Mouse (Mus musculus): ENCODE measurements around the gene Smok3b. TPM values are rescaled to one million over a fixed set of nuclear protein-coding genes. Genes with fewer than 3 reads are reported as not detected.

The Smok3b gene
- polyA plus RNA-seq, 1 experiment from 2014 or later: not detected

DNA sequence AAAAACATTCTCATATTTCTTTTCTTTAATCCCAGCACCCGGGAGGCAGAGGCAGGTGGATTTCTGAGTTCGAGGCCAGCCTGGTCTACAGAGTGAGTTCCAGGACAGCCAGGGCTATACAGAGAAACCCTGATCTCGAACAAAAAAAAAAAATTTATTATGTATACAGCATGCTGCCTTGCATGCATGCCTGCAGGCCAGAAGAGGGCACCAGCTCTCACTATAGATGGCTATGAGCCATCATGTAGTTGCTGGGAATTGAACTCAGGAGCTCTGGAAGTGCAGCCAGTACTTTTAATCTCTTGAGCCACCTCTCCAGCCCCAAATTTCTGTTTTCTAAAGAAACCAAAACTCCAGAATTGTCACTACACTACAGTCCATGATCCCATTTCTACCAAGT, 69.0 kb downstream of the Smok3b start:
- 64% methylated on average over 3 of the region's 3 CpGs for WGBS (ENCODE audit: insufficient replicate concordance)
- Histone ChIP-seq H3K9me3 (replicated peaks; ENCODE audit: control insufficient read depth, low read length) (no peaks in the 10 kb centered on the region), H3K4me3 (ENCODE audit: low read depth, low read length) (no peak overlapping the region), H3K27me3 (ENCODE audit: control insufficient read depth, insufficient read depth, low read depth, low read length) (no peaks in the 10 kb centered on the region), H3K9ac (ENCODE audit: low read depth, low read length) (no peak overlapping the region), H3K4me1 (ENCODE audit: control insufficient read depth, low read depth, low read length) (peaks cover 27% of the 10 kb centered on the region), H3K4me2 (ENCODE audit: low read depth, low read length) (0 out of 2 replicates have a peak overlapping the region, but pooled peaks have one; percentile 12), H3K36me3 (ENCODE audit: control insufficient read depth, insufficient read depth) (peaks cover 10% of the 10 kb centered on the region; the same call in 1 of the 2 replicates), H3K27ac (ENCODE audit: low read length) (no peak overlapping the region)
- no peak for ATAC-seq (ENCODE audit: low read depth)

DNA sequence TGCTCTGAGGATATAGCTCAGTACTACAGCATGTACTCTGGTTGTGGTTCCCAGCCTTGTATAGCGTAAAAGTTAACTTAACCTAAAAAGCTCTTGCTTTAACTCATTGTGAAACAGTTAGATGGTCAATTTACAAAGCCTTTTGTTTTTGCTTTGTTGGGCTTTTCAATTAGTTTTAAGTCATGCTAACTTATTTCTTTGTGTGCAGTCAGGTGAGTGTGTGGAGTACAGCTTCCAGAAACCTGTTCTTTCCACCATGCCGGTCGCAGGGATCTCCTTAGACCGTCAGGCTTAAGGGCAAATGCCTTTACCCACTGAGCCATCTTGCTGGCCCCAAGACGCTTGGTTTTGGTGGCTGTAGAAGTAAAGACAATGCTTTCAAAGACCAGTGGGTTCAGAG, 69.5 kb downstream of the Smok3b start:
- WGBS (ENCODE audit: insufficient replicate concordance): 84% methylated on average over 5 of the region's 5 CpGs
- no peak overlapping the region for H3K4me2 ChIP-seq (ENCODE audit: low read depth, low read length)
- H3K9me3 ChIP-seq (replicated peaks; ENCODE audit: control insufficient read depth, low read length): no peaks in the 10 kb centered on the region
- ATAC-seq (ENCODE audit: low read depth): no peak
- peaks cover 10% of the 10 kb centered on the region; the same call in 1 of the 2 replicates for H3K36me3 ChIP-seq (ENCODE audit: control insufficient read depth, insufficient read depth)
- H3K27me3 ChIP-seq (ENCODE audit: control insufficient read depth, insufficient read depth, low read depth, low read length): no peaks in the 10 kb centered on the region
- no peak overlapping the region for H3K27ac ChIP-seq (ENCODE audit: low read length)
- H3K4me1 ChIP-seq (ENCODE audit: control insufficient read depth, low read depth, low read length): peaks cover 27% of the 10 kb centered on the region
- H3K9ac ChIP-seq (ENCODE audit: low read depth, low read length): no peak overlapping the region
- no peak overlapping the region for H3K4me3 ChIP-seq (ENCODE audit: low read depth, low read length)

DNA sequence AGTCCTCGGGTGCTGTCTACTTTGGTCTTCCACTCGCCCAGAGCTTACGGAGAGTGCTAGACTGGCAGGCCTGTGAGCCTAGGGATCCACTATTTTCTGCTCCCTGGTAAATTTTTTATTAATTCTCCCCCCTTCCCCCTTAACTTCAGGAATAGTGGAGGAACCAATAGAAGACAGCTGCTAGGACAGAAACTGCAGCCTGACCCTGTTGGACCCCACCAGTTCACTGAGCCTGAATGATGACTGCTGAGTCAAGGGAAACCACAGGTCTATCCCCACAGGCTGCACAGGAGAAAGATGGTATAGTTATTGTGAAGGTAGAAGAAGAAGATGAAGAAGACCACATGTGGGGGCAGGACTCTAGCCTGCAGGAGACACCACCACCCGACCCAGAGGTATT, 71.5 kb downstream of the Smok3b start:
- Histone ChIP-seq H3K27ac (ENCODE audit: low read length) (no peak overlapping the region), H3K4me1 (ENCODE audit: control insufficient read depth, low read depth, low read length) (peaks cover 22% of the 10 kb centered on the region), H3K9me3 (replicated peaks; ENCODE audit: control insufficient read depth, low read length) (no peaks in the 10 kb centered on the region), H3K4me3 (ENCODE audit: low read depth, low read length) (no peak overlapping the region), H3K27me3 (ENCODE audit: control insufficient read depth, insufficient read depth, low read depth, low read length) (no peaks in the 10 kb centered on the region), H3K36me3 (ENCODE audit: control insufficient read depth, insufficient read depth) (peaks cover 20% of the 10 kb centered on the region), H3K9ac (ENCODE audit: low read depth, low read length) (no peak overlapping the region), H3K4me2 (ENCODE audit: low read depth, low read length) (no peak overlapping the region)
- no peak for ATAC-seq (ENCODE audit: low read depth)
- WGBS (ENCODE audit: insufficient replicate concordance): 80% methylated on average over 4 of the region's 4 CpGs

DNA sequence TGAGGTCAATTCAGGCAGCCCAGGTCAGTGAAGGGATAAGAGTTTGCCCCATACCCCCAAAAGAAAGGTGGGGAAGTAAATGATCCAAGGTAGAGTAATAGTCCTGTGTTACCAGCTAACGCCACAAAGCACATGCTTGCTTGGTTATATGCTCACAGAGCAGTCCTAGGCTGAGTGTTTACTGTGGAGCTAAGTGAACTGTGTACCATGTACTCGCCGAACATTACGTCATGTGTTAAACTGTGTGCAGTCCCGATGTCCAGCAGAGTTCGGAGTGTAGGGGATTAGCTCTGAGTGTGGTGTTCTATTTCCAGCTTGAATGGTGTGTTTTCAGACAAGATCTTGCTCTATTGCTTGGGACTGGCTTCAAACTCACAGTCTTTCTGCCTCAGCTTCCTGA, 73.2 kb downstream of the Smok3b start:
- peak; percentile 92 for ATAC-seq (ENCODE audit: low read depth)

More for the DNA sequence above, 73.2 kb downstream of the Smok3b start:
- 78% methylated on average over 6 of the region's 6 CpGs for WGBS (ENCODE audit: insufficient replicate concordance)
- H3K9me3 ChIP-seq (replicated peaks; ENCODE audit: control insufficient read depth, low read length): no peaks in the 10 kb centered on the region
- H3K4me3 ChIP-seq (ENCODE audit: low read depth, low read length): no peak overlapping the region
- H3K36me3 ChIP-seq (ENCODE audit: control insufficient read depth, insufficient read depth): peaks cover 33% of the 10 kb centered on the region
- no peak overlapping the region for H3K9ac ChIP-seq (ENCODE audit: low read depth, low read length)
- peak overlapping the region; percentile 71 for H3K27ac ChIP-seq (ENCODE audit: low read length)
- H3K27me3 ChIP-seq (ENCODE audit: control insufficient read depth, insufficient read depth, low read depth, low read length): no peaks in the 10 kb centered on the region
- H3K4me1 ChIP-seq (ENCODE audit: control insufficient read depth, low read depth, low read length): peaks cover 5% of the 10 kb centered on the region
- no peak overlapping the region for H3K4me2 ChIP-seq (ENCODE audit: low read depth, low read length)

Other genes starting within 250 kb of the Smok3b start
- 14.8 and 15.5 TPM in 2 replicates for gene Ppp1r35, start 242.6 kb upstream of the Smok3b start, polyA plus RNA-seq (2015; fragmentation: Nextera tagmentation; extraction: Ambion mirVana)
- gene Mepce, start 233.8 kb upstream of the Smok3b start, polyA plus RNA-seq (2015; fragmentation: Nextera tagmentation; extraction: Ambion mirVana): 3.8 and 4.6 TPM in 2 replicates
- gene Zcwpw1, start 233.6 kb upstream of the Smok3b start, polyA plus RNA-seq (2015; fragmentation: Nextera tagmentation; extraction: Ambion mirVana): 3.8 and 4.0 TPM in 2 replicates
- 5.1 and 6.1 TPM in 2 replicates for gene Pilra, start 185.1 kb upstream of the Smok3b start, polyA plus RNA-seq (2015; fragmentation: Nextera tagmentation; extraction: Ambion mirVana)
- gene Pilrb1, start 163.3 kb upstream of the Smok3b start, polyA plus RNA-seq (2015; fragmentation: Nextera tagmentation; extraction: Ambion mirVana): 5.8 and 6.6 TPM in 2 replicates
- gene Pilrb2, start 149.6 kb upstream of the Smok3b start, polyA plus RNA-seq (2015; fragmentation: Nextera tagmentation; extraction: Ambion mirVana): 5.6 and 8.3 TPM in 2 replicates
- gene Cyp3a13, start 99.8 kb upstream of the Smok3b start, polyA plus RNA-seq (2015; fragmentation: Nextera tagmentation; extraction: Ambion mirVana): 6.2 and 6.8 TPM in 2 replicates
- gene Gjc3, start 58.3 kb upstream of the Smok3b start, polyA plus RNA-seq (2015; fragmentation: Nextera tagmentation; extraction: Ambion mirVana): not detected in 2 replicates
- 39.1 and 54.9 TPM in 2 replicates for gene Azgp1, start 39.9 kb upstream of the Smok3b start, polyA plus RNA-seq (2015; fragmentation: Nextera tagmentation; extraction: Ambion mirVana)
- not detected in 2 replicates for gene Smok3a, start 168 bp upstream of the Smok3b start, polyA plus RNA-seq (2015; fragmentation: Nextera tagmentation; extraction: Ambion mirVana)
- not detected in 2 replicates for gene Smok3c, start 31.8 kb downstream of the Smok3b start, polyA plus RNA-seq (2015; fragmentation: Nextera tagmentation; extraction: Ambion mirVana)
- 3.9 and 4.4 TPM in 2 replicates for gene Zkscan1, start 63.7 kb downstream of the Smok3b start, polyA plus RNA-seq (2015; fragmentation: Nextera tagmentation; extraction: Ambion mirVana)
- gene Zscan21, start 95.5 kb downstream of the Smok3b start, polyA plus RNA-seq (2015; fragmentation: Nextera tagmentation; extraction: Ambion mirVana): 14.6 and 15.1 TPM in 2 replicates
- gene Zfp113, start 134.3 kb downstream of the Smok3b start, polyA plus RNA-seq (2015; fragmentation: Nextera tagmentation; extraction: Ambion mirVana): 5.0 and 5.1 TPM in 2 replicates
- gene Cops6, start 139.6 kb downstream of the Smok3b start, polyA plus RNA-seq (2015; fragmentation: Nextera tagmentation; extraction: Ambion mirVana): 153 and 154 TPM in 2 replicates
- gene Ap4m1, start 150.6 kb downstream of the Smok3b start, polyA plus RNA-seq (2015; fragmentation: Nextera tagmentation; extraction: Ambion mirVana): 5.6 and 5.9 TPM in 2 replicates
- gene Mcm7, start 151.0 kb downstream of the Smok3b start, polyA plus RNA-seq (2015; fragmentation: Nextera tagmentation; extraction: Ambion mirVana): 152 and 162 TPM in 2 replicates
- 32.6 and 32.9 TPM in 2 replicates for gene Taf6, start 166.0 kb downstream of the Smok3b start, polyA plus RNA-seq (2015; fragmentation: Nextera tagmentation; extraction: Ambion mirVana)
- gene Cnpy4, start 166.1 kb downstream of the Smok3b start, polyA plus RNA-seq (2015; fragmentation: Nextera tagmentation; extraction: Ambion mirVana): 12.0 and 13.6 TPM in 2 replicates
- gene Mblac1, start 172.9 kb downstream of the Smok3b start, polyA plus RNA-seq (2015; fragmentation: Nextera tagmentation; extraction: Ambion mirVana): 2.2 TPM in 2 replicates
- 0.09 and 0.18 TPM in 2 replicates for gene Nxpe5, start 204.5 kb downstream of the Smok3b start, polyA plus RNA-seq (2015; fragmentation: Nextera tagmentation; extraction: Ambion mirVana)
- gene Lamtor4, start 234.1 kb downstream of the Smok3b start, polyA plus RNA-seq (2015; fragmentation: Nextera tagmentation; extraction: Ambion mirVana): 30.9 and 31.7 TPM in 2 replicates
- 2.1 and 3.1 TPM in 2 replicates for gene BC037034, start 242.6 kb downstream of the Smok3b start, polyA plus RNA-seq (2015; fragmentation: Nextera tagmentation; extraction: Ambion mirVana)

Measured in liver, embryonic 16.5 days (tissue).